Mouse (Mus musculus) megakaryocyte, embryonic 14.5 days (primary cell): ENCODE measurements around the gene Baiap3.
"Not testable (repeated sequence)": the region's sequence is repeated elsewhere in the genome, so short reads cannot be mapped to it uniquely, and the experiment has no call there.

Experiments
- FLI1 ChIP-seq: IDR thresholded peaks from 2 replicates; pipeline ENCODE4 v1.6.1; 2012; ENCODE audit warnings: low read length, inconsistent platforms, mixed read lengths
- GATA1 ChIP-seq: IDR thresholded peaks from 3 replicates; pipeline ENCODE4 v1.6.1; 2012; ENCODE audit warnings: mixed read lengths, low read length, inconsistent platforms, borderline replicate concordance

- not testable (repeated sequence) for TF ChIP-seq GATA1, FLI1
These were observed 33.6 kb downstream of the Baiap3 start for GRCm38 (mm10) chr17:25222504-25222940.
